Mouse (Mus musculus) cerebellum, adult (tissue): ENCODE measurements at regions not wholly inside any gene's neighbourhood (a gene's known extent, or its start where the extent isn't known, plus 50 kb on each side); places are given as distances from the start of the nearest gene placed in this dataset.

Experiments used
- ATAC-seq: cut with Nextera tagmentation; 2 replicates; pipeline ENCODE4 v1.9.2; 2017; ENCODE audit warnings: mild to moderate bottlenecking, moderate library complexity, mixed read lengths; ENCODE audit not compliant: insufficient number of reproducible peaks, low FRiP score, low TSS enrichment

- no peak for ATAC-seq
Observed at GRCm38 (mm10) chr7:137866880-137867279, 429.5 kb downstream of the Glrx3 start.

GRCm38 (mm10) chr7:137868501-137868900 lies 431.1 kb downstream of the Glrx3 start:
- ATAC-seq = no peak

- no peak for ATAC-seq
Observed at GRCm38 (mm10) chr7:137875306-137875705, 437.9 kb downstream of the Glrx3 start.

- ATAC-seq = 0 out of 2 replicates have a peak, but pooled peaks have one; percentile 33
Observed at GRCm38 (mm10) chr7:137879296-137879695, 441.9 kb downstream of the Glrx3 start.

- no peak for ATAC-seq
Observed at GRCm38 (mm10) chr7:137882876-137883275, 445.5 kb downstream of the Glrx3 start.

GRCm38 (mm10) chr7:137883701-137884100 lies 446.3 kb downstream of the Glrx3 start:
- no peak for ATAC-seq

GRCm38 (mm10) chr7:137885146-137885545 lies 447.7 kb downstream of the Glrx3 start:
- ATAC-seq = no peak

- no peak for ATAC-seq
Observed at GRCm38 (mm10) chr7:137888731-137889130, 451.3 kb downstream of the Glrx3 start.

GRCm38 (mm10) chr7:137906424-137907060 lies 469.1 kb downstream of the Glrx3 start:
- ATAC-seq = no peak

- ATAC-seq = no peak
Observed at GRCm38 (mm10) chr7:137909456-137909855, 472.0 kb downstream of the Glrx3 start.

GRCm38 (mm10) chr7:137913551-137914105 lies 476.2 kb downstream of the Glrx3 start:
- ATAC-seq = no peak

GRCm38 (mm10) chr7:137914506-137914905 lies 477.1 kb downstream of the Glrx3 start:
- ATAC-seq = no peak

- ATAC-seq = no peak; the same call in 1 of the 2 replicates
Observed at GRCm38 (mm10) chr7:137916351-137916750, 478.9 kb downstream of the Glrx3 start.

GRCm38 (mm10) chr7:137924464-137925167 lies 472.9 kb downstream of the Tcerg1l start:
- ATAC-seq = peak; percentile 57; the same call in 1 of the 2 replicates

GRCm38 (mm10) chr7:137925656-137926055 lies 471.9 kb downstream of the Tcerg1l start:
- no peak for ATAC-seq

- ATAC-seq = no peak
Observed at GRCm38 (mm10) chr7:137927371-137927770, 470.2 kb downstream of the Tcerg1l start.

GRCm38 (mm10) chr7:137930200-137930599 lies 467.3 kb downstream of the Tcerg1l start:
- ATAC-seq = no peak

GRCm38 (mm10) chr7:137935896-137936295 lies 461.6 kb downstream of the Tcerg1l start:
- no peak for ATAC-seq

- no peak for ATAC-seq
Observed at GRCm38 (mm10) chr7:137939116-137939515, 458.4 kb downstream of the Tcerg1l start.

GRCm38 (mm10) chr7:137940084-137940483 lies 457.4 kb downstream of the Tcerg1l start:
- ATAC-seq = no peak

GRCm38 (mm10) chr7:137944991-137945390 lies 452.5 kb downstream of the Tcerg1l start:
- no peak for ATAC-seq
